Mouse (Mus musculus) neural tube, embryonic 13.5 days (tissue): ENCODE data around the gene Olfr317. TPM values are rescaled to one million over a fixed set of nuclear protein-coding genes. Genes with fewer than 3 reads are reported as not detected.
"Not testable (repeated sequence)": the region's sequence is repeated elsewhere in the genome, so short reads cannot be mapped to it uniquely, and the experiment has no call there.

ENCODE experiments used
- ATAC-seq: fragments of 200-750 bp; cut with Nextera tagmentation; 2 replicates; pipeline ENCODE4 v1.8.0; 2017; ENCODE audit warnings: low read depth, mild to moderate bottlenecking, moderate TSS enrichment, moderate library complexity
- H3K27ac ChIP-seq: fragments of 300-500 bp; sonication (generic); replicated peaks from 2 replicates; pipeline ENCODE4 v1.5.1; 2015; ENCODE audit warnings: moderate library complexity, mild to moderate bottlenecking, inconsistent platforms
- H3K27me3 ChIP-seq: fragments of 300-500 bp; sonication (generic); 2 replicates; pipeline ENCODE4 v1.6.1; 2015; ENCODE audit warnings: mild to moderate bottlenecking, inconsistent platforms
- H3K36me3 ChIP-seq: fragments of 300-500 bp; sonication (generic); 2 replicates; pipeline ENCODE4 v1.6.1; 2015; ENCODE audit warnings: mild to moderate bottlenecking, inconsistent platforms
- H3K4me1 ChIP-seq: fragments of 300-500 bp; sonication (generic); replicated peaks from 2 replicates; pipeline ENCODE4 v1.6.1; 2015; ENCODE audit warnings: inconsistent platforms
- H3K4me2 ChIP-seq: fragments of 300-500 bp; sonication (generic); 2 replicates; pipeline ENCODE4 v1.6.1; 2015; ENCODE audit warnings: inconsistent platforms, mild to moderate bottlenecking, moderate library complexity
- H3K4me3 ChIP-seq: fragments of 300-500 bp; sonication (generic); 2 replicates; pipeline ENCODE4 v1.5.1; 2015; ENCODE audit warnings: mild to moderate bottlenecking, inconsistent platforms
- H3K9ac ChIP-seq: fragments of 300-500 bp; sonication (generic); 2 replicates; pipeline ENCODE4 v1.6.1; 2015; ENCODE audit warnings: moderate library complexity, mild to moderate bottlenecking, inconsistent platforms
- H3K9me3 ChIP-seq: fragments of 300-500 bp; sonication (generic); 2 replicates; pipeline ENCODE4 v1.6.1; 2016; ENCODE audit warnings: inconsistent platforms
- WGBS: fragments of 180-500 bp; shearing (Covaris S2); methylation state at CpG from one replicate; pipeline ENCODE4 v1.1.7; 2015; 5-methylcytosine and 5-hydroxymethylcytosine counted together
- polyA plus RNA-seq: library from polyadenylated mRNA; unstranded; fragments of >200 nt; fragmentation: Nextera tagmentation; extraction: Ambion mirVana; gene quantifications from 2 replicates; pipeline ENCODE4 v1.2.1, GENCODE M21; 2015

Olfr317 gene
- polyA plus RNA-seq: 0.14 and 0.20 TPM in 2 replicates

- Histone ChIP-seq H3K27ac (no peak within 1 kb of the TSS), H3K4me3 (no peak within 1 kb of the TSS), H3K27me3 (no peaks in the 10 kb centered on the region), H3K9me3 (no peaks in the 10 kb centered on the region), H3K4me1 (no peaks in the 10 kb centered on the region), H3K4me2 (no peak within 1 kb of the TSS), H3K9ac (no peak within 1 kb of the TSS), H3K36me3 (no peaks in the 10 kb centered on the region)
- ATAC-seq: no peak
- WGBS: 80% methylated on average over 4 of the region's 4 CpGs
Measured at GRCm38 (mm10) chr11:58738792-58739262, at the start of gene Olfr317. Olfr317 (minus strand) TSS chr11:58739212.

DNA sequence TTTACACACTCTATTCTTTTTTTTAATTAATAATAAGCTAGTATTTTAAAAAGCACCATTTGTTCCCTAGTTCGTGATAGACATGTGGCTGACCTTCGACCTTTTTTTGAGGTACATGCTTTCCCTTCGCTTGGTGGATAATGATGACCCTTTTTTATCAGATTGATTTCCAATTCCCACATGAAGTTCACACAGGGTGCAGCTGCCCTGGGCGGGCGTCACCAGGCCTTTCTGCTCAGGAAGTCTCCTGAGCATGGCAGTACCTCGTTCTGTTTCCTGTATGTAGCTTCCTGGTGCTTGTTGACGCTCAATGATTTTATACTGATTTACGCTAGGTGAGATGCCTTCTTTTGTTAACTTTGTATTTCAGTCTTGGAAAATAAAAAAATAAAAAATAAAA is 49.3 kb upstream of the Olfr317 start:
- Histone ChIP-seq H3K9me3 (no peaks in the 10 kb centered on the region), H3K4me2 (no peak overlapping the region), H3K4me3 (no peak overlapping the region), H3K9ac (no peak overlapping the region), H3K4me1 (no peaks in the 10 kb centered on the region), H3K27me3 (no peaks in the 10 kb centered on the region), H3K27ac (no peak overlapping the region), H3K36me3 (no peaks in the 10 kb centered on the region)
- no peak for ATAC-seq
- 90% methylated on average over 8 of the region's 8 CpGs for WGBS

GRCm38 (mm10) chr11:58787651-58788050 is 48.6 kb upstream of the Olfr317 start:
- Histone ChIP-seq H3K4me3 (no peak overlapping the region), H3K9me3 (no peaks in the 10 kb centered on the region), H3K36me3 (no peaks in the 10 kb centered on the region), H3K4me1 (no peaks in the 10 kb centered on the region), H3K4me2 (no peak overlapping the region), H3K27ac (no peak overlapping the region), H3K9ac (no peak overlapping the region), H3K27me3 (no peaks in the 10 kb centered on the region)
- 89% methylated on average over 10 of the region's 10 CpGs for WGBS
- no peak for ATAC-seq

- ATAC-seq: no peak
- Histone ChIP-seq H3K27me3 (no peaks in the 10 kb centered on the region), H3K27ac (no peak overlapping the region), H3K4me1 (no peaks in the 10 kb centered on the region), H3K4me2 (no peak overlapping the region), H3K36me3 (no peaks in the 10 kb centered on the region), H3K9me3 (no peaks in the 10 kb centered on the region), H3K9ac (no peak overlapping the region), H3K4me3 (no peak overlapping the region)
- 88% methylated on average over 2 of the region's 2 CpGs for WGBS
Measured at GRCm38 (mm10) chr11:58784182-58784581, 45.2 kb upstream of the Olfr317 start.

GRCm38 (mm10) chr11:58782480-58783089 is 43.6 kb upstream of the Olfr317 start, which contains the start of gene Olfr314:
Olfr314 (plus strand) TSS chr11:58782952.
- no peak for ATAC-seq
- Histone ChIP-seq H3K4me1 (no peaks in the 10 kb centered on the region), H3K9me3 (no peaks in the 10 kb centered on the region), H3K27me3 (no peaks in the 10 kb centered on the region), H3K27ac (no peak within 1 kb of the TSS), H3K4me2 (no peak within 1 kb of the TSS), H3K9ac (no peak within 1 kb of the TSS), H3K36me3 (no peaks in the 10 kb centered on the region), H3K4me3 (no peak within 1 kb of the TSS)
- 84% methylated on average over 6 of the region's 6 CpGs for WGBS

GRCm38 (mm10) chr11:58772888-58773287 is 33.9 kb upstream of the Olfr317 start, which contains the start of gene Olfr315:
Olfr315 (plus strand) TSS chr11:58773188.
- ATAC-seq: no peak
- Histone ChIP-seq H3K27ac (no peak within 1 kb of the TSS), H3K4me2 (no peak within 1 kb of the TSS), H3K4me1 (no peaks in the 10 kb centered on the region), H3K27me3 (no peaks in the 10 kb centered on the region), H3K36me3 (no peaks in the 10 kb centered on the region), H3K9me3 (no peaks in the 10 kb centered on the region), H3K4me3 (no peak within 1 kb of the TSS), H3K9ac (no peak within 1 kb of the TSS)

GRCm38 (mm10) chr11:58752434-58752833 is 13.4 kb upstream of the Olfr317 start, which contains the start of gene Olfr316:
Olfr316 (plus strand) TSS chr11:58752734.
- no peak within 1 kb of the TSS for H3K4me2 ChIP-seq
- no peaks in the 10 kb centered on the region for H3K36me3 ChIP-seq
- H3K4me1 ChIP-seq: no peaks in the 10 kb centered on the region
- no peaks in the 10 kb centered on the region for H3K27me3 ChIP-seq
- no peak within 1 kb of the TSS for H3K4me3 ChIP-seq
- H3K27ac ChIP-seq: no peak within 1 kb of the TSS
- H3K9ac ChIP-seq: no peak within 1 kb of the TSS
- H3K9me3 ChIP-seq: no peaks in the 10 kb centered on the region
- 95% methylated on average over 2 of the region's 2 CpGs for WGBS
- no peak for ATAC-seq

GRCm38 (mm10) chr11:58751096-58751495 is 12.1 kb upstream of the Olfr317 start:
- H3K27me3 ChIP-seq, H3K36me3 ChIP-seq, H3K27ac ChIP-seq, H3K4me2 ChIP-seq, ATAC-seq, H3K9me3 ChIP-seq, H3K9ac ChIP-seq, H3K4me1 ChIP-seq, H3K4me3 ChIP-seq: not testable (repeated sequence)
- WGBS: 85% methylated on average over 18 of the region's 18 CpGs

GRCm38 (mm10) chr11:58733372-58733771 is 5.6 kb downstream of the Olfr317 start:
- Histone ChIP-seq H3K4me3 (no peak overlapping the region), H3K9ac (no peak overlapping the region), H3K4me2 (no peak overlapping the region), H3K9me3 (no peaks in the 10 kb centered on the region), H3K27ac (no peak overlapping the region), H3K27me3 (no peaks in the 10 kb centered on the region), H3K36me3 (no peaks in the 10 kb centered on the region), H3K4me1 (no peaks in the 10 kb centered on the region)
- no peak; the same call in 1 of the 2 replicates for ATAC-seq
- 46% methylated on average over 3 of the region's 3 CpGs for WGBS

- H3K9ac ChIP-seq, H3K27me3 ChIP-seq, H3K36me3 ChIP-seq, H3K27ac ChIP-seq, H3K4me3 ChIP-seq, ATAC-seq, H3K4me2 ChIP-seq, H3K9me3 ChIP-seq, H3K4me1 ChIP-seq: not testable (repeated sequence)
- 83% methylated on average over 6 of the region's 6 CpGs for WGBS
Measured at GRCm38 (mm10) chr11:58727896-58728650, 10.9 kb downstream of the Olfr317 start.

DNA sequence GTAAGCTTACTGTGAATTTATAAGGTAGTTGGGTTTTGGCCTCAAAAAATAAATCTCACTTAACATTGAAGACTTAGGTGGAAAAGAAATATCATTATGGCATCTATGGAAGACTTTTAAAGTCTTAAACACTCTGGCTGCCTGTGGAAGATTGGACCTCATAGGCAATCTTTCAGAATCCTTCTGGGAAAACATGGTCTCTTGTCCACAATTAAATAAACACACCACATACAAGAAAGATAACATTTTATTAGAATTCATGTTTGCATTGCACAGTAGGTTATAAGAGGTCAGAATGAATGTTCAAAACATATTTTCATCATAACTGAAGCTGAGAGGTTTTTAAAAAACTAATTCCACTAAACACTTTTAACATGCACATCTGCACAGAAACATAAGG is 15.1 kb downstream of the Olfr317 start, which contains the start of gene Olfr318:
TSS of gene Olfr318 (minus strand) at position 101 of the 400 bp plus-strand sequence.
- Histone ChIP-seq H3K27ac (no peak within 1 kb of the TSS), H3K27me3 (no peaks in the 10 kb centered on the region), H3K4me1 (no peaks in the 10 kb centered on the region), H3K4me2 (no peak within 1 kb of the TSS), H3K9me3 (no peaks in the 10 kb centered on the region), H3K36me3 (no peaks in the 10 kb centered on the region), H3K9ac (no peak within 1 kb of the TSS), H3K4me3 (no peak within 1 kb of the TSS)
- no peak for ATAC-seq

GRCm38 (mm10) chr11:58719701-58720100 is 19.3 kb downstream of the Olfr317 start:
- Histone ChIP-seq H3K4me1 (no peaks in the 10 kb centered on the region), H3K27ac (no peak overlapping the region), H3K4me2 (no peak overlapping the region), H3K9me3 (no peaks in the 10 kb centered on the region), H3K4me3 (no peak overlapping the region), H3K9ac (no peak overlapping the region), H3K36me3 (no peaks in the 10 kb centered on the region), H3K27me3 (no peaks in the 10 kb centered on the region)
- 88% methylated on average over 4 of the region's 4 CpGs for whole genome bisulfite sequencing
- ATAC-seq: no peak
